8 mouse cellular contexts compared by ENCODE assay signal in the genomic region with DNA sequence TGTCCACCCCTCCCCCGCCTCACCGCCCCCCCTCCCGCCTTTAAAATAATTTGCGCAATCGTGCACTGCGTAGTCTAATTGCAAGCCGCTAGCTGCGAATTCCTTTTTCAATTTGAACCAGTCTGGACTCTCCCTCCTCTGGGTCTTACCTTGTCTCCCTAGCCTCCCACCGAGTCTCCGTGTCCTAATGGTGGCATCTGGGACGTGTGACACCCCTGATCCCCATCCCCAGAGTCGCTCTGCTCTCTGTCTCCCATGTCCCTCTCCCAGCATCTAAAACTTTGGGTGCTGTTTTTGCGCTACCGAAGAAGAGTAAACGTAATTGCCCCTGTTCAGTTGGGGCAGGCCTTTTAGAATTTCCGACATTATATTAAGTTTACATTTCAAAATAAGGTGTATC. TPM values are rescaled to one million over a fixed set of nuclear protein-coding genes. Genes with fewer than 3 reads are reported as not detected.
DNase-seq lines count a peak whose midpoint lies in the region; ATAC-seq and TF ChIP-seq lines count a peak whose summit lies in the region.

No protein-coding gene starts in this region.

- no peaks in the 10 kb centered on the region for H3K4me1 ChIP-seq in kidney, postnatal 0 days (replicated peaks; ENCODE audit: insufficient read depth, low read length)
- peaks cover 20% of the 10 kb centered on the region for H3K4me1 ChIP-seq in forebrain, embryonic 13.5 days
- H3K4me1 ChIP-seq in limb, embryonic 11.5 days (ENCODE audit: control insufficient read depth, insufficient read depth, low read length), result peaks cover 10% of the 10 kb centered on the region

- no peak for DNase-seq in kidney, postnatal 0 days (ENCODE audit: low spot score)
- DNase-seq in kidney, adult 8-10 months, result no peak
- DNase-seq in limb, embryonic 11.5 days (ENCODE audit: low spot score), result peak; percentile 49
- DNase-seq in naive thymus-derived CD4-positive, alpha-beta T cell, adult 2 months (ENCODE audit: low read depth), result peak; percentile 33
- DNase-seq in layer of hippocampus, adult 18-20 months (ENCODE audit: low spot score in 2 of 2), result no peak
- DNase-seq in ovary, adult 18-20 months (ENCODE audit: low spot score), result no peak
- no peak for DNase-seq in spleen, postnatal 4 days (ENCODE audit: low spot score in 2 of 2)

- no peak for TF ChIP-seq CTCF in kidney, postnatal 0 days (IDR thresholded peaks at IDR 0.05; ENCODE audit: low read depth)

- H3K9ac ChIP-seq in kidney, postnatal 0 days (ENCODE audit: low read depth, low read length), result no peak overlapping the region
- no peak overlapping the region for H3K9ac ChIP-seq in forebrain, embryonic 13.5 days
- no peak overlapping the region for H3K9ac ChIP-seq in limb, embryonic 11.5 days (ENCODE audit: low read length)

- peak overlapping the region; percentile 26 for H3K4me3 ChIP-seq in kidney, postnatal 0 days (replicated peaks; ENCODE audit: low read depth, low read length)
- peak overlapping the region; percentile 26 for H3K4me3 ChIP-seq in forebrain, embryonic 13.5 days
- peak overlapping the region; percentile 21 for H3K4me3 ChIP-seq in limb, embryonic 11.5 days (ENCODE audit: low read depth, low read length)

- no peak for ATAC-seq in kidney, postnatal 0 days (replicated peaks; ENCODE audit: low FRiP score, low read depth)
- ATAC-seq in forebrain, embryonic 13.5 days, result no peak
- ATAC-seq in limb, embryonic 11.5 days (ENCODE audit: insufficient number of reproducible peaks, low FRiP score, low TSS enrichment, low read depth), result no peak

- H3K36me3 ChIP-seq in kidney, postnatal 0 days (ENCODE audit: insufficient read depth, low read length), result no peaks in the 10 kb centered on the region
- H3K36me3 ChIP-seq in forebrain, embryonic 13.5 days (ENCODE audit: poor library complexity, severe bottlenecking), result no peaks in the 10 kb centered on the region
- no peaks in the 10 kb centered on the region for H3K36me3 ChIP-seq in limb, embryonic 11.5 days (ENCODE audit: control insufficient read depth, insufficient read depth, low read length)

- H3K4me2 ChIP-seq in kidney, postnatal 0 days (ENCODE audit: low read length), result peak overlapping the region; percentile 53
- H3K4me2 ChIP-seq in forebrain, embryonic 13.5 days, result peak overlapping the region; percentile 52
- peak overlapping the region; percentile 69 for H3K4me2 ChIP-seq in limb, embryonic 11.5 days (ENCODE audit: low read depth, severe bottlenecking)

- H3K27ac ChIP-seq in kidney, postnatal 0 days, result no peak overlapping the region
- no peak overlapping the region for H3K27ac ChIP-seq in forebrain, embryonic 13.5 days
- H3K27ac ChIP-seq in limb, embryonic 11.5 days (replicated peaks; ENCODE audit: low read depth, low read length), result no peak overlapping the region

- no peaks in the 10 kb centered on the region for H3K9me3 ChIP-seq in kidney, postnatal 0 days (replicated peaks; ENCODE audit: low read length)
- no peaks in the 10 kb centered on the region for H3K9me3 ChIP-seq in forebrain, embryonic 13.5 days (replicated peaks)
- no peaks in the 10 kb centered on the region for H3K9me3 ChIP-seq in limb, embryonic 11.5 days (ENCODE audit: control insufficient read depth, low read length)

- peaks cover 43% of the 10 kb centered on the region for H3K27me3 ChIP-seq in kidney, postnatal 0 days (ENCODE audit: insufficient read depth, low read length)
- peaks cover 85% of the 10 kb centered on the region for H3K27me3 ChIP-seq in forebrain, embryonic 13.5 days
- H3K27me3 ChIP-seq in limb, embryonic 11.5 days (ENCODE audit: control insufficient read depth, insufficient read depth, low read length), result peaks cover 14% of the 10 kb centered on the region; the same call in 1 of the 2 replicates

- WGBS in kidney, postnatal 0 days, result 2% methylated on average over 16 of the region's 16 CpGs
- WGBS in forebrain, embryonic 13.5 days, result 1% methylated on average over 16 of the region's 16 CpGs
- under 1% methylated on average over 16 of the region's 16 CpGs for WGBS in limb, embryonic 11.5 days

RNA-seq across cellular contexts. Expression of gene Prdm1, which starts 0.7 kb away (rescaled TPM):
- 1.3 and 1.4 TPM in 2 replicates for polyA plus RNA-seq in kidney, postnatal 0 days (2015; fragmentation: Nextera tagmentation; extraction: Ambion mirVana)
- polyA plus RNA-seq in forebrain, embryonic 13.5 days (2015; fragmentation: Nextera tagmentation; extraction: Ambion mirVana), result 0.55 and 0.59 TPM in 2 replicates
- 3.6 and 5.7 TPM in 2 replicates for polyA plus RNA-seq in limb, embryonic 11.5 days (2014; fragmentation: Nextera tagmentation; extraction: Ambion mirVana)
- under 1 TPM; 0.47 to 0.61 TPM for total RNA-seq in layer of hippocampus, adult 18-20 months (2021)

Comparison
In these comparisons a context has a peak if more than half of its experiments do, and no peak if none do; other contexts are left out.
1. DNase-seq: peak in limb, embryonic 11.5 days (single experiment) and naive thymus-derived CD4-positive, alpha-beta T cell, adult 2 months (single experiment); none in kidney, postnatal 0 days (single experiment), kidney, adult 8-10 months (0 of 2), layer of hippocampus, adult 18-20 months (0 of 2), ovary, adult 18-20 months (single experiment) and spleen, postnatal 4 days (0 of 2).
2. Peak in every context shown above with its lines, with median percentiles within 50 percentile points of each other: H3K4me2 ChIP-seq and H3K4me3 ChIP-seq.